Mouse (Mus musculus) effector memory CD4-positive, alpha-beta T cell, adult 7 months (primary cell): ENCODE results near the gene Malrd1. TPM values are rescaled to one million over a fixed set of nuclear protein-coding genes. Genes with fewer than 3 reads are reported as not detected.

Experiments used
- polyA plus RNA-seq: library from polyadenylated mRNA; unstranded; fragments of 100-300 nt; shearing (Covaris generic); gene quantifications from one replicate; pipeline ENCODE4 v1.2.1, GENCODE M21; 2017

Gene Malrd1
- polyA plus RNA-seq, result not detected

DNA sequence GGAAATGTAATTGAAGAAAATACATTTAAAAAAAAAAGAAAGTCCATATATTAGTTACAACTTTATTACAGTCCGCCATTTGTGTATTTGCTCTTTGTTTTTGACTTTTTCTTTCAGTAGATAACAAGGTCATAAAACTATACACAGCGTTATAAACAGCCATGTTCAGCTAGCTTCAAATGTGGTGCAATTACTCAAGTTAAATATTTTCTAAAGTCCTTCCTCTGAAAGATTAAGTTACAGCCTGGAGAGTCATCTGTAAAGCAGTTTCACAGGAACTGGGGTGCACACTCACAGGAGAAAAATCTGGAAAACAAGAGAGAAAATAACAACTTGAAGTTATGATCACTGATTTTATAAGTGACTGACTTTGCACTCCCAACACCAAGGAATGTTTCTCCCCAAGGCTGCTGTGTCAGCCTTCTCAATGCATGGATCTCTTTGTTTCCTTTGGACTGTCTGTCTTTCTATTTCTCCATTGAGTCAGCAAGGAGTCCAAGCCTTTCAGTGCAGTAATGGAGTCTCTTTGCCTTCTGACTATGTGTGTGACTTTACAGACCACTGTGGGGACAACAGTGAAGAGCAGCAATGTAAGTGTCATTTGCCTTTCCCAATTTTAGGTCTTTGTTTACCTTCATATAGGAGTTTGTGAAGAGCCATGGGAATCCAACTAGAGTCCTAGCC lies at the start of gene Malrd1:
Gene Malrd1, plus strand, starts transcription at position 239 of the 684 bp plus-strand sequence.

